Mouse (Mus musculus) frontal cortex, postnatal 25 days (tissue): ENCODE results near the gene Col8a2.
A peak's percentile ranks its signal among the peaks of the same experiment; 100 is the strongest.

Experiments
- DNase-seq, 2 experiments: peaks; one replicate each; pipeline ENCODE4 v3.0.0; 2022; ENCODE audit warnings: low spot score in 2 of 2

The Col8a2 gene

DNA sequence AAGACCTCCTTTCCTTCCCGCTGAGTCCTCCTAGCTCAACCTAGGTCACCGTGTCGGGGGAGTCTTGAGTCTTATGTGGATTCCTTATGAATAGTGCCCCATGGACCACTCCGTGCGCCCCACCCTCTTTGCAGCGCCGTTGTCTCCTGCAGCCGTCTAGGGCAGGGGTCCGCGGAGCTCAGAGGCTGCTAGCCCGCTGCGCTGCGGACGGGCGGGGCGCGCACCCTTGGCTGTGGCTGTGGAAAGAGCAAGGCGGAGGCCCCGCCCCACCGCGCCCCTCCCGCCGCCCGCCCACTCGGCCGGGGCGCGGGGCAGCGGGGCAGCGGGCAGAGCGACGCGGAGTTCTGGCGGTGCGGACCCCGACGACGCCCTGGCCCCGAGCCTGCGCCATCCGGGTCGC is at the start of gene Col8a2:
TSS of gene Col8a2 (plus strand) at position 302 of the 400 bp plus-strand sequence.
- DNase-seq = no peak

- DNase-seq = no peak
Observed at GRCm38 (mm10) chr4:126237721-126238242, 48.8 kb upstream of the Col8a2 start.

GRCm38 (mm10) chr4:126239862-126240475 is 46.6 kb upstream of the Col8a2 start:
- no peak for DNase-seq

- DNase-seq = no peak
Observed at GRCm38 (mm10) chr4:126241956-126242355, 44.6 kb upstream of the Col8a2 start.

DNA sequence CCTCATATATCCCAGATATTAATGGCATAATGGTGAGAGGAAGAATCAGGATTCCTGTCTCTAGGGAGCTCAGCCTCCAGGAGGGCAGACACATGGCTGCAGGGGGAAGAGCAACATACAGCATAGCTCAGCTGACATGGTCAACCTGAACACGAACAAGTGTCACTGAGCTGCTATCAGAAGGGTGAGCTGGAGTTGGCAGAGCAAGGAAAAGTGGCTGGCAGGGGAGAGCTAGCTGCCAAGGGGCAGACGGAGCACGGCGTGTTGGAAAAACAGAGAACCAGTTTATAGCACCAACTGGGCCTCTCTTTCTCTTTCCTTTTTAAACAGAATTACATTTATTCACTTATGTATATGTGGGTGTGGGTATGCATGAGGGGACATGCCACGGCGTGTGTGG is 44.1 kb upstream of the Col8a2 start:
- no peak for DNase-seq

DNA sequence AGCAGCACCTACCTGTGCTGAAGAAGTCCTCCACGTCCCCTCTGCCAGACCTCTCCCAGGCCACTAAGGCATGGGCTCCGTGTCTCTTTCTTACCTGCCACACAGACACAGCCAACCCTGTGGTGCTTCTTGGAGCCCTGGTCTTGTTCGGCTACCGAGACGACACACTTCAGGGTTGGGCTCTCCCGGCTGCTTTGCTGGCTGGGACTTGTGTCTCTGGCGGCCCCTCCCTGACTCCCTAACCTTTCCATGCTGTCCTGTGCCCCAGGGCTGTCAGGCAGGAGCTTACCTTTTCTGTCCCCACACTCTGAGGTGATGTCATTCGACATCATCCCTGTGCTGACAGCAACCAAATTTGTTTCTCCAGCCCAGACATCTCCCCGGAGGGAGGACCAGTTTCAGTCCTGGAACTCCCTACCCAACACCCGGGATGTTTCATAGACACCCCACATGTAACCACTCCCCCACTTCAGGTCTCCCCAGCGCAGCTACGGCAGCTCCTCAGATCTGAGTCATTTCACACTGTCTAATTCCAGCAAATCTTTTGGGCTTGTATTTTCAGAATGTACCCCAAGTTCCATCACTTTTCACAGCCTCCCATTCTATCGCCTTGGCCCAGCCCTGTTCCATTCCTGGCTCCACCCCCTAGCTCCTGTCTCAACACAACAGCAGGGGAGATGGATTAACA is 40.2 kb upstream of the Col8a2 start:
- DNase-seq = no peak

GRCm38 (mm10) chr4:126248261-126248868 is 38.2 kb upstream of the Col8a2 start:
- no peak for DNase-seq

DNA sequence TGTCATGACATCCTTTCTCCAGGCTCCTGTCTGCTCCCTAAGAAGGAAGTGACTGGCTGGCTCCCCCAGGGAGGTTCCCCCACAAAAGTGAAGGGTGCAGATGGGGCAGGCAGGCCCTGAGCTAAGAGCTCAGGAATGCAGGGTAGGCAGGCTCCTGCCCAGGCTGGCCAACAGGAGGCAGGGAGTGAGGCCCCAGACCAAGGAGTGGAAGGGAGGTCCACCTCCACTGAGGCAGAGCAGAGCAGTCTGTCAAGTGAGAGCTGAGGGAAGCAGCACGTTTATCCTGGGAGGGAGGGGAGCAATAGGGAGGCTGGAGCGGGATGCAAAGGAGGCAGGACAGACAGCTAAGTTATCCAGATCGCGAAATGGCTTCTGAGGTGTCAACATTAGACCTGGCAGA is 35.9 kb upstream of the Col8a2 start:
- DNase-seq = no peak

- DNase-seq = no peak
Observed at GRCm38 (mm10) chr4:126251655-126252254, 34.8 kb upstream of the Col8a2 start.

DNA sequence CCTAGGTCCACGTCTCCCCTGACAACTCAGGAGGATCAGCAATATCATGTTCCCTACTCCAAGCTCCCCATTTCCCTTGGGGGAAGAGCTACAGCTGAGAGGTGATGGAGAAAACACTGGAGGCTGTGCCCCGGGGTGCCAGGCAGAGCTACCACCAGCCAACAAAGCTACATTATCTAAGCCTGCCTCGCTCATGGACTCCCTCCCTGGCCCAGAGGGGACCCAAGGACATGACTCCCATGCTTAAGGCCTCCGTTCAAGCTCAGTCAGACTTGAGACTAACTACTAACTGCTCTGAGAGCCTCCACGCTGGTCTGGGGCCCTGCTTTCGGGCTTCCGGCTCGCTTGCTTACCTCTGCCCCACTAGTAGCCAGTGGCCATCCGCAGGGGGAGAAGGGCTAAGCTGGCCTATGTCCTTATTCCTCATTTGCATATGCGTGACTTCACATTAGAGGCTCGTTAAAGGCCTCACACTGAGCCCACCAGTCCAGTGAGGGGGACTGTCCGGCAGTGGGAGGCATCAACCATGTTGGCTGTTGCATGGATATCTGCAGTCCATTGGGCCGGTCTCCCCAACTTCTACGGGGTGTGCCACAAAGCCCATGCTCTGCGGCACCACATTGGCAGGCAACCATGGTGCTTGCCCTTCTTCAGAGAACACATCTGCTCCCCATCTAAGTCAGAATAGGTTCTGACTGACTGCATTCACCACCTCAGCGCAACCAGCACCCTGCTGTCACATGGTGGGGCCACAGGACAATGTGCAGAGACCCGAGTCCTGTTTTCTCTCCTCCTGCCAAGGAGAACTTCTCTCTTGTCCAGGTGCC is 34.0 kb upstream of the Col8a2 start:
- DNase-seq = no peak

DNA sequence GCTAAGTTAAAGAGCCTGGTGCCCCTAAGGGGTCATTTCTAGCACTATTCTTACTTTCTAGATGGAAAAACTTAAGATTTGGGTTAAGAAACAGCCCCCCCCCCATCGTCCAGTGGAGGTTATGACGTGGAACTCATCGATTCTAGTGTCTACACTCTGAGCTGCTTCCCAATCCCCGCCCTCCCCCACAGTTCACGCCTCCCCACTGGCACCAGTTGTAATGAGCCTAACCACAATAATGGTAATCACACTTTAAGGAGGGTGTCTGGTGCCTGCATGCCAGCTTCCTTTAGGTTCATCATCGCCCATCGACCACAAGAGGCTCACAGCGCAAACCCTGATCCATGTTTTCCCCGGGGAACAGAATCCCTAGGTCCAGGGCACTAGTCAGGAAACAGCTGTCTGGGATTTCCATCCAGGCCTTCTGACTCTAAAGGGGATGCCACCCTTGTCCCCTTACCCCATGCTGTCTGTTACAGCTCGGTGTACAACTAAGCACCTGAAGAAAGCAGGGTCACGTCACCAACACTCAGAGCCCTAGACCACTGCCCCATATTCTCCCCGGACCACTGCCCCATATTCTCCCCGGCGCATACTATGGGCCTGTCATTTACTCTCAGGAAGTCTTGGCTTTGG is 32.8 kb upstream of the Col8a2 start:
- no peak for DNase-seq

DNA sequence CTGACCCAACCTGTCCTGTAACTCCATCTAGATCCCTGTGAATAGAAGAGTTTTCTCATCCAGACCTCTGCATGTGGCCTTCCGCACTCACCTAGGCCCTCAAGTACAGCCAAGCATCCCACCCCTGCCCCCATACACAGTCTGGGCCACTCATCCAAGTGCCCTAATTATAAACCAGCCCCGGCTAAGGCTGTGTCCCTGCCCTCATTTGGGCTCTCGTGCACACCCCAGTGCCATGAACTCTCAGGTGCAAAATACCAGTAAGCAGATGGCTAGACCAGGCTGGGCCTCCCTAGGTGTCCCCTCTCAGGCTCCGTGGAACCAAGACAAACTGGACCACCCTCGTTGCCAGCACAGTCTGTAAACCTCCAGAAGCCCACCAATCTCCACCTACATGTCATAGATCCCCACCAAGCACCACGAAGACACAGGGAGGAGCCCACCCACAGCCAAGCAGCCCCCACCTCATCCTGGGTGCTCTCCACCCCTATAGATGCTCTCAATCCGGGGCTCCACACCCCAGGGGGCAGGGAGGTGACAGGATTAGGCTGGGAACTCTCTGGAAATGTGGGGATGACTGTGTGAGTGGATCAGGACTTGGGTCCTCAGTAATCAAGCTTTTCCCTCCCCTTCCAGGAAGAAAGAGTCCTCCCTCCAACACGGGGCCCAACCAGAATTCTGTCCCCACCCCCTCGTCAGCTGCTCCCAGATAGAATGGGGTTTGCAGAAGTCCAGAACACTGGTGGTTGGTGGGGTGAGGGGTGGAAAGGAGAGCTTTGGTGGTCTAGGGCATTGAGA is 32.1 kb upstream of the Col8a2 start:
- DNase-seq = no peak

- no peak for DNase-seq
Observed at GRCm38 (mm10) chr4:126255113-126256001, 31.2 kb upstream of the Col8a2 start.

DNA sequence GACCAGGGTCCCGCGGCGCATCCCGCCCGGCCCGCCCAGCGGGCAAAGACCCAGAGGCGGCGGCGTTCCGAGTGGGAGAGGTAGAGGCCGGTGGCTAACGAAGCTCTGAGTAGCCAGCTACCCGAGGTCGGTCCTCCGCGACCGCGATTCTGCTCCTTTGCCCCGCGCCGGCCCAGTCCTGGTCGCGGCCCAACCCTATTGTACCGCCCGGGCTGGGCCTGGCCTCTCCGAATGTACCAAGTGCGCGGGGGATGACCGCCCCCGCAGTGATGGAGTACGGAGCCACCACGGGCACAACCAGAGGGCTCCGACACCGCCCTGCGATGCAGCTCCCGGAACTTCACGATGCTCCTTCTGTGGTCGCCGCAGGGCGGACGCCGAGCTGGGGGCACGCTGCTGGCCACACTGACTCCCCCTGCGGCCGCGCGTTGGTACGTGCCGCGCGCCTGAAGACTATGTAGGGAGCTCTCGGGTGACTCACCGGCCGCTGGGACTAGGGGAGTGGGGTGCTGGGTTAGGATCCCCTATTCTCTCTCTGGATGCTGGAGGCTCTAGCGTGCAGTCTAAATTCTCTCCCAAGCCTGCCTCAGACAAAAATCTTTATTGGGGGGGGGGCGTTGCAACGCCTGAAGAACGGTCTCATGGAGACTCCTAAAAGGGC is 30.3 kb upstream of the Col8a2 start, which contains the start of gene Map7d1:
TSS of gene Map7d1 (minus strand) at position 213 of the 661 bp plus-strand sequence.
- DNase-seq = peak; percentile 78 to 84

DNA sequence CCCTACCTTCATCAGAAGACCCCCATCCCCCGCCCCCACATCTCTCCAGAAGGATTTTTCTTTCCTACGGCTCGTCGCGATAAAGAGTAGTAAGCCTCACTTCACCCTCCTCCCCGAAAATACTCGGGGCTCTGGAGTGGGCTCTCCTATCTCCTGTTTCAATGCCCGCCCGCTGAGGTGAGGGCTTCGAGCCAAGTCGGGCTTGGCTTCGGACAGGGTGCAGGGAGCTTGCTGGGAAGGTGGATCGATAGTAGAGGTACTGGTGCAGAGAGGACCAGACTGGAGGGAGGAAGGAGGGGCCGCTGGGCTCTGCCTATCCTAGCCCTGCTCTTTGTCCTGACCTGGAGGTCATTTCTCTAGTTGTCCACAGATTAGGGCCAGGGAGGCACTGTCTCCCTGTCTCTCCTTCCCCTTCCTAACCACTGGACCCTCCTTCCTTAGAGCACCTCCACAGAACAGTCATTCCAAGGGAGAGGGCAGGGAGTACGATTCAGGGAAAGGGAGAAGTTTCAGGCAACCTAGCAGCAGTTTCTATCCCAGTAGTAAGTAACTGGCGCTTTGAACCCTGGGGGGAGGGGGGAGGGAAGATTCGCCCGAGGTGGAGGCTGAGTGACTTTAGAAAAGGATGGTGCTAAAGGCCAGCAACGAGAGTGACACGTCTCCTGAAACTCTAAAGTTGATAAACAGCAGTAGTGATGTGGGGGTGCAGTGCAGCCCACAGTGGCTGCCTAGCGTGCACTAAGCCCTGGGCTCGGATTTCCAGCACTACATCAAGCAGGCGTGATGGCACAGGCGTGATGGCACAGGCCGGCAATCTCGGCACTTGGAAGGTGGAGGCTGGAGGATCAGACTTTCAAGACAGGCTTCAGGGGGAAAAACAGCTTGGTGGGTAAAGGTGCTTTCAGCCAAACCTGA is 29.4 kb upstream of the Col8a2 start:
- no peak for DNase-seq

DNA sequence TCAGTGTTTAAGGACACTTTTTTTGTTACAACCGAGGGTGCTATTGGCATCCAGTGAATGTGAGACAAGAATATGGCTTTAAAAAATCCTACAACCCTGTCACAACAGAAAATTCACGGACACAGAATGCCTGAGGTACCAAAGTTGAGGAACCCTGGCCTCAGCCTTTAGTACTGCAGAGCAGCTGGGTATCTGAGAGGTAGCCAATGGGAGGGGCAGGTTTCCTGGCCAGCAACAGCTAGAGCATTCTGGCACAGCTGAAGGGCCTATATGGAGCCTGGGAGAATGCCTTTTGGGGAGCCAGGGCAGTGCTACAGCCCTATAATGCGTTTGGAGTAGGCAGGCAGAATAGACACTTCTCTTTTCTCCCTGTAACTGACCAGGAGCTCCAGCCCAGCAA is 27.5 kb upstream of the Col8a2 start:
- no peak for DNase-seq

- DNase-seq = no peak
Observed at GRCm38 (mm10) chr4:126259523-126260160, 27.0 kb upstream of the Col8a2 start.
